Mouse (Mus musculus) urinary bladder, postnatal 25 days (tissue): ENCODE data around the gene Fbxw5.
"Not testable (repeated sequence)": the region's sequence is repeated elsewhere in the genome, so short reads cannot be mapped to it uniquely, and the experiment has no call there.

Source experiments
- DNase-seq: peaks from one replicate; pipeline ENCODE4 v3.0.0; 2022; ENCODE audit warnings: low spot score

The Fbxw5 gene

GRCm38 (mm10) chr2:25509912-25510311 is 9.4 kb downstream of the Fbxw5 start:
- no peak for DNase-seq

GRCm38 (mm10) chr2:25526510-25527302 is 26.2 kb downstream of the Fbxw5 start:
- DNase-seq: no peak

- DNase-seq: no peak
Measured at GRCm38 (mm10) chr2:25533707-25534106, 33.2 kb downstream of the Fbxw5 start.

GRCm38 (mm10) chr2:25534178-25534865 is 33.8 kb downstream of the Fbxw5 start:
- DNase-seq: peak; percentile 35

- no peak for DNase-seq
Measured at GRCm38 (mm10) chr2:25534866-25535182, 34.3 kb downstream of the Fbxw5 start.

GRCm38 (mm10) chr2:25536531-25536930 is 36.0 kb downstream of the Fbxw5 start:
- DNase-seq: no peak

- DNase-seq: no peak
Measured at GRCm38 (mm10) chr2:25540541-25540948, 40.0 kb downstream of the Fbxw5 start.

GRCm38 (mm10) chr2:25541644-25542367 is 41.3 kb downstream of the Fbxw5 start:
- DNase-seq: no peak

GRCm38 (mm10) chr2:25545996-25546810 is 45.7 kb downstream of the Fbxw5 start:
- no peak for DNase-seq

GRCm38 (mm10) chr2:25546811-25547491 is 46.4 kb downstream of the Fbxw5 start, which contains the start of gene Traf2:
Gene Traf2, minus strand, starts transcription at chr2:25546940.
- DNase-seq: peak; percentile 96

- DNase-seq: no peak
Measured at GRCm38 (mm10) chr2:25549021-25549991, 48.8 kb downstream of the Fbxw5 start.

GRCm38 (mm10) chr2:25551186-25551585 is 50.6 kb downstream of the Fbxw5 start:
- DNase-seq: no peak

- not testable (repeated sequence) for DNase-seq
Measured at GRCm38 (mm10) chr2:25553171-25553786, 52.7 kb downstream of the Fbxw5 start.
